Mouse (Mus musculus): Measurements from ENCODE around the gene Smpdl3b. TPM values are rescaled to one million over a fixed set of nuclear protein-coding genes. Genes with fewer than 3 reads are reported as not detected.

Gene Smpdl3b
- total and polyA plus RNA-seq, 3 experiments, result 0.28 to 0.69 TPM; not detected in 1

GRCm38 (mm10) chr4:132752992-132753391, 4.1 kb downstream of the Smpdl3b start:
- Histone ChIP-seq H3K27ac (ENCODE audit: control insufficient read depth, low read depth, low read length) (no peak overlapping the region), H3K36me3 (ENCODE audit: control insufficient read depth in 1 of 2, insufficient read depth in 2 of 2, low read length in 2 of 2) (peaks cover 0 to under 1% of the 10 kb centered on the region in 2 experiments; a peak in 2 of 4 replicates), H3K27me3 (ENCODE audit: control insufficient read depth in 1 of 2, insufficient read depth in 2 of 2, low read length in 2 of 2) (peaks cover 15 to 16% of the 10 kb centered on the region in 2 experiments), H3K9me3 (replicated peaks; ENCODE audit: insufficient read depth, low read length) (no peaks in the 10 kb centered on the region), H3K79me2 (ENCODE audit: control insufficient read depth, insufficient read depth, low read length, poor library complexity) (no peaks in the 10 kb centered on the region), H3K9ac (ENCODE audit: control insufficient read depth, low read depth, low read length, poor library complexity, severe bottlenecking) (no peak overlapping the region), H3K4me3 (ENCODE audit: control insufficient read depth in 1 of 2, insufficient read depth in 1 of 2, low read depth in 2 of 2, low read length in 2 of 2) (no peak overlapping the region), H3K4me1 (ENCODE audit: control insufficient read depth in 1 of 2, insufficient read depth in 2 of 2, low read length in 2 of 2) (peaks cover 0 to 4% of the 10 kb centered on the region in 2 experiments; a peak in 3 of 4 replicates)
- DNase-seq (ENCODE audit: low read depth, low spot score), result no peak
- TF ChIP-seq MEF2A (IDR thresholded peaks at IDR 0.05; ENCODE audit: extremely low read depth, insufficient replicate concordance, low read depth, low read length, poor library complexity, severe bottlenecking) (no peak), RCOR1 (IDR thresholded peaks at IDR 0.05; ENCODE audit: low read depth, low read length) (no peak), ETS1 (IDR thresholded peaks at IDR 0.05; ENCODE audit: low read depth, low read length) (no peak)

- no peak for DNase-seq (ENCODE audit: low read depth, low spot score)
- no peaks in the 10 kb centered on the region for H3K27me3 ChIP-seq (ENCODE audit: control insufficient read depth in 1 of 2, insufficient read depth in 2 of 2, low read length in 2 of 2)
- no peaks in the 10 kb centered on the region for H3K9me3 ChIP-seq (replicated peaks; ENCODE audit: insufficient read depth, low read length)
- no peak for TF ChIP-seq ZKSCAN1 (IDR thresholded peaks at IDR 0.05; ENCODE audit: low read depth, low read length)
- no peak for TF ChIP-seq SMC3 (IDR thresholded peaks at IDR 0.05; ENCODE audit: low read depth, low read length)
- TF ChIP-seq MAZ (IDR thresholded peaks at IDR 0.05; ENCODE audit: low read depth, low read length), result no peak
- no peak for TF ChIP-seq USF1 (IDR thresholded peaks at IDR 0.05; ENCODE audit: low read depth, low read length)
- TF ChIP-seq CHD2 (IDR thresholded peaks at IDR 0.05; ENCODE audit: low read length), result no peak
- TF ChIP-seq USF2 (IDR thresholded peaks at IDR 0.05; ENCODE audit: borderline replicate concordance in 1 of 2, insufficient read depth in 1 of 2, low read depth in 1 of 2, low read length in 2 of 2), result no peak
- TF ChIP-seq NELFE (IDR thresholded peaks at IDR 0.05; ENCODE audit: low read depth, low read length), result no peak
- TF ChIP-seq MXI1 (IDR thresholded peaks at IDR 0.05; ENCODE audit: low read depth, low read length), result no peak
- H3K79me2 ChIP-seq (ENCODE audit: control insufficient read depth, insufficient read depth, low read length, poor library complexity), result no peaks in the 10 kb centered on the region
- no peak overlapping the region for H3K9ac ChIP-seq (ENCODE audit: control insufficient read depth, low read depth, low read length, poor library complexity, severe bottlenecking)
- H3K27ac ChIP-seq (ENCODE audit: control insufficient read depth, low read depth, low read length), result no peak overlapping the region
- peaks cover 0 to 12% of the 10 kb centered on the region in 2 experiments; a peak in 2 of 4 replicates for H3K36me3 ChIP-seq (ENCODE audit: control insufficient read depth in 1 of 2, insufficient read depth in 2 of 2, low read length in 2 of 2)
- H3K4me3 ChIP-seq (ENCODE audit: control insufficient read depth in 1 of 2, insufficient read depth in 1 of 2, low read depth in 2 of 2, low read length in 2 of 2), result no peak overlapping the region
- peaks cover 0 to 15% of the 10 kb centered on the region in 2 experiments; a peak in 3 of 4 replicates for H3K4me1 ChIP-seq (ENCODE audit: control insufficient read depth in 1 of 2, insufficient read depth in 2 of 2, low read length in 2 of 2)
These were observed 7.6 kb downstream of the Smpdl3b start for GRCm38 (mm10) chr4:132749258-132749982.

- no peak overlapping the region for H3K9ac ChIP-seq (ENCODE audit: control insufficient read depth, low read depth, low read length, poor library complexity, severe bottlenecking)
- peaks cover under 1 to 22% of the 10 kb centered on the region in 2 experiments for H3K4me1 ChIP-seq (ENCODE audit: control insufficient read depth in 1 of 2, insufficient read depth in 2 of 2, low read length in 2 of 2)
- no peaks in the 10 kb centered on the region for H3K79me2 ChIP-seq (ENCODE audit: control insufficient read depth, insufficient read depth, low read length, poor library complexity)
- TF ChIP-seq JUND (IDR thresholded peaks at IDR 0.05; ENCODE audit: low read depth, low read length), result no peak
- TF ChIP-seq GABPA (IDR thresholded peaks at IDR 0.05; ENCODE audit: low read depth, low read length), result no peak
- no peak for TF ChIP-seq ZNF384 (IDR thresholded peaks at IDR 0.05; ENCODE audit: low read depth, low read length)
- no peak for TF ChIP-seq BHLHE40 (IDR thresholded peaks at IDR 0.05; ENCODE audit: borderline replicate concordance, low read depth, low read length)
- no peak for TF ChIP-seq USF1 (IDR thresholded peaks at IDR 0.05; ENCODE audit: low read depth, low read length)
- no peak overlapping the region for H3K27ac ChIP-seq (ENCODE audit: control insufficient read depth, low read depth, low read length)
- DNase-seq (ENCODE audit: low read depth, low spot score), result no peak
- H3K9me3 ChIP-seq (replicated peaks; ENCODE audit: insufficient read depth, low read length), result no peaks in the 10 kb centered on the region
- no peak overlapping the region for H3K4me3 ChIP-seq (ENCODE audit: control insufficient read depth in 1 of 2, insufficient read depth in 1 of 2, low read depth in 2 of 2, low read length in 2 of 2)
- H3K27me3 ChIP-seq (ENCODE audit: control insufficient read depth in 1 of 2, insufficient read depth in 2 of 2, low read length in 2 of 2), result no peaks in the 10 kb centered on the region
- peaks cover 0 to 17% of the 10 kb centered on the region in 2 experiments; a peak in 2 of 4 replicates for H3K36me3 ChIP-seq (ENCODE audit: control insufficient read depth in 1 of 2, insufficient read depth in 2 of 2, low read length in 2 of 2)
These were observed 8.3 kb downstream of the Smpdl3b start for GRCm38 (mm10) chr4:132748778-132749177.

Measured in MEL (cell line).